Mouse (Mus musculus): ENCODE results near the gene Zbtb1.
A peak's percentile ranks its signal among the peaks of the same experiment; 100 is the strongest.

Gene Zbtb1

GRCm38 (mm10) chr12:76369206-76369977 lies 674 bp upstream of the Zbtb1 start, which contains the start of gene Zbtb25:
Gene Zbtb25 (minus strand): TSS chr12:76369602.
- DNase-seq, result peak; percentile 95

GRCm38 (mm10) chr12:76370831-76371571 lies 935 bp downstream of the Zbtb1 start:
- DNase-seq, result peak; percentile 71

GRCm38 (mm10) chr12:76372046-76372445 lies 2.0 kb downstream of the Zbtb1 start:
- no peak for DNase-seq

GRCm38 (mm10) chr12:76372881-76373818 lies 3.1 kb downstream of the Zbtb1 start:
- no peak for DNase-seq

GRCm38 (mm10) chr12:76373991-76374390 lies 3.9 kb downstream of the Zbtb1 start:
- DNase-seq, result no peak

- no peak for DNase-seq
Observed at GRCm38 (mm10) chr12:76374911-76375310, 4.8 kb downstream of the Zbtb1 start.

GRCm38 (mm10) chr12:76375506-76375905 lies 5.4 kb downstream of the Zbtb1 start:
- no peak for DNase-seq

- peak; percentile 23 for DNase-seq
Observed at GRCm38 (mm10) chr12:76376649-76377048, 6.6 kb downstream of the Zbtb1 start.

GRCm38 (mm10) chr12:76377059-76377458 lies 7.0 kb downstream of the Zbtb1 start:
- no peak for DNase-seq

- DNase-seq, result no peak
Observed at GRCm38 (mm10) chr12:76377726-76378125, 7.7 kb downstream of the Zbtb1 start.

- no peak for DNase-seq
Observed at GRCm38 (mm10) chr12:76378556-76378955, 8.5 kb downstream of the Zbtb1 start.

- no peak for DNase-seq
Observed at GRCm38 (mm10) chr12:76380151-76380550, 10.1 kb downstream of the Zbtb1 start.

- no peak for DNase-seq
Observed at GRCm38 (mm10) chr12:76385342-76385741, 15.3 kb downstream of the Zbtb1 start.

GRCm38 (mm10) chr12:76388794-76389193 lies 18.7 kb downstream of the Zbtb1 start:
- DNase-seq, result peak; percentile 19

GRCm38 (mm10) chr12:76391595-76392271 lies 21.7 kb downstream of the Zbtb1 start:
- DNase-seq, result no peak

- DNase-seq, result no peak
Observed at GRCm38 (mm10) chr12:76392979-76393378, 22.9 kb downstream of the Zbtb1 start.

- no peak for DNase-seq
Observed at GRCm38 (mm10) chr12:76397281-76397680, 27.2 kb downstream of the Zbtb1 start.

GRCm38 (mm10) chr12:76401674-76402073 lies 31.6 kb downstream of the Zbtb1 start:
- no peak for DNase-seq

- DNase-seq, result no peak
Observed at GRCm38 (mm10) chr12:76402991-76403885, 33.2 kb downstream of the Zbtb1 start.

- peak; percentile 99 for DNase-seq
Observed at GRCm38 (mm10) chr12:76403886-76404537, 33.9 kb downstream of the Zbtb1 start, which contains the start of gene Hspa2. Gene Hspa2 (plus strand): TSS chr12:76404176.

- DNase-seq, result peak; percentile 8
Observed at GRCm38 (mm10) chr12:76404836-76405182, 34.7 kb downstream of the Zbtb1 start.
